Mouse (Mus musculus): ENCODE data around the gene Gm49450.
"Not testable (repeated sequence)": the region's sequence is repeated elsewhere in the genome, so short reads cannot be mapped to it uniquely, and the experiment has no call there.

Gene Gm49450

DNA sequence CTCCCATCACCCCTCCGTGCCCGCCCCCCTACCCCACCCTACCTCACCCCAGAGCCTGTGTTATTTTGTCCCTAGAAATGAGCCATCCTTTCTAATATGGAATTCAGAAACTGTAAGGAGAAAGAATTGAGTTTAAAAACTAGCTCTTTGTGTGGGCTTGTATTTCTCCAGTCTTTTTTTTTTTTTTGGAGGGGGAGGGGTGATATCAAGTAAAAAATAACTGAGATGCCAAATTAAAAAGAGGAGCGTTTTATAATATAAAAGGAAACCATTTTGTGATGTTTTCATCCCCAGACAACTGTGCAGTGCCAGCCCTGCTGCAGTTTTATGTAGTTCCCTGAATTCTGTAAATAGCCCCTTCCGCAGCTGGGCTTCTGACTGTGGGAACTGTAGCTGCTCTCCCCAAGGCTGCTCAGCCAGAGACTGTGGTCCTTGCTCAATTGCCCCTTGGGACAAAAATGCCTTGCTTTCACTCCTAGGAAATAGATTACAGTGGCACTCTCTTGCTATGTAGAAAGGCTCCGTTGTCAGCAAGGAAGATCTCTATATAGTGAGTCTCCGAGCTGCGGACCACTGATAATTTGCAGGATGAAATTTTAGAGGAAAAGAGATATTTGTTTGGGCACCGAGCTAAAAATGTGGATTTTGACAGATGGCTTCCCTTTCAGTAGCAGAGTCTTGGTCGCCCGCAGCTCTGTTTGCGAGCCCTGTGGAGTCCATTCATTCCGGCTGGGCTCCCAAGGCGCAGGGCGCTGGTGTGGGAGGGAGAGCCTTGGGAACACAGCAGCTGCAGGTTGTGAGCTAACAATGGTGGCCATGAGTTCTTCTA is 1.3 kb upstream of the Gm49450 start:
- DNase-seq: no peak

DNA sequence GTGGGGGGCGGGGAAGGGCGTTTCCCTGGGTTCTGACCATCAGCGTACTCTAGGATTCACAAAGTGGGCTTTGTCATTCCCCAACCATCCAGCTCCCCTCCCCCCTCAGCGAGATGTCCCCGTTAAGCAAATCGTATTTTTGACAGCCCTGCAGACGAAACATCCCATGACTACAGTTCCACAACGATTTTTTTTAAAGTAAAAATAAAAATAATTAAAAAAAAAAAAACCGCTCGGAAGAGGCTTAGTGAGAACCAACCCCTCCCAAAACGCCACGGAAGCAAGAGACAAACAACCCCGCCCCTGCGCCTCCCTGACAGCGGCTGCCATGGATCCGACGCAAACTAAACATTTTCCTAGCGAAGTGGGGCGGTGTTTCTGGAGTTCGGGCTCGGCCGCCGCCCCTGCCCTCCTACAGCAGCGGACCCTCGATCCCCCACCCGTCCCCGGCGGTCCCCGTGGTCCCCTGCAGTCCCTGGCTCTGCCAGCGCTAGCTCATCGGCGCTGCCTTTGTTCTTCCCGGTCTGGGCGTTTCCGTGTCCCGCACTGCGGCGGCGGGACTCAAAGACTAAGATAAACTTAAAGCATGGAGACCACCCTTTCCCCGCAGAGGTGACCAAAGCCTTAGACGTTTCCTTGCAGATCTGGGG is 475 bp downstream of the Gm49450 start:
- no peak for DNase-seq

DNA sequence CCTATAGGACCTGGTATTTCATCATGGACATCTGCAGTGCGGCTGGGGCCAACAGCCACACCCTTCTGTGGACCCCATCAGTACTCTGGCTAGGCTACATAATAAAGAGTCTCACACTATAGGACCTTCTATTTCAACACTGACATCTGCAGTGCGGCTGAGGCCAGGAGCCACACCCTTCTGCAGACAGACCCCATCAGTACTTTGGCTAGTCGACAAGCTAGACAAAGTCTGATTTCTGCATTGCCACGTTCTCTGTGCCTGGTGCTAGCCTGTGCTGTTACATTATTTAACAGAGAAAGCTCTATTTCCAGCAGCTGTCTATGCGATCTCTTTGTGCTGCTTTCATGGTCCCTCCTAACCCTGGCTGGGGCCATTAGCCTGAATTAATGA is 1.3 kb downstream of the Gm49450 start:
- no peak for DNase-seq

DNA sequence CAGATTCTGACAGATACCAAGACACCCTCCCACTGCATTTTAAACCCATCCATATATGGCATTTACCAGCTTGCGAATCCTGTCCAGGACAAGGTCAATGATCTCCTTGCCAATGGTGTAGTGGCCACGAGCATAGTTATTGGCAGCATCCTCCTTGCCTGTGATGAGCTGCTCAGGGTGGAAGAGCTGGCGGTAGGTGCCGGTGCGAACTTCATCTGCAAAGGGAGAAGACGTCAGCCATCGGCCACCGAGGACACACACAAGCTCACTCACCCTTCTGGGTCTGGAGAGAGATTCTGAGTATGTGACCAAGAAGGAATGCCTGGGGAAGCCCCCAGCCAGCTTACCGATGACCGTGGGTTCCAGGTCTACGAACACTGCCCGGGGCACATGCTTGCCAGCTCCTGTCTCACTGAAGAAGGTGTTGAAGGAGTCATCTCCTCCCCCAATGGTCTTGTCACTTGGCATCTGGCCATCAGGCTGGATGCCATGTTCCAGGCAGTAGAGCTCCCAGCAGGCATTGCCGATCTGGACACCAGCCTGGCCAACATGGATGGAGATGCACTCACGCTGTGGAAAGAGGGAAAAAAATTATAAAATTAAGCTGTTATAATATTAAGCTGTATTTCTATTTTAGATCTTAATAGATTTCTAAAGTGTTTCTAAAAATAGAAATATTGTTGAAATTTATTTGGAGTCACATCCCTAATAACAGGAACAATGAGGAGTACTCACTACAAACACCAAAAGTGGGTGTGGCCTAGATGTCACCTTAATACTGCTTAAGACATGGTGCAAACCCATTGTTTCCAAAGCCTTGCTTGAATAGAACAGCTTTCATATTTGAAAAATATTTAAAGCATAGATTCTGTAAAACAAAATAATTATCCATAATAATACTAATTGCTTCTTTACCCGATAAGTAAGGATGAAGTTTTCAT is 2.0 kb downstream of the Gm49450 start:
- not testable (repeated sequence) for DNase-seq

DNA sequence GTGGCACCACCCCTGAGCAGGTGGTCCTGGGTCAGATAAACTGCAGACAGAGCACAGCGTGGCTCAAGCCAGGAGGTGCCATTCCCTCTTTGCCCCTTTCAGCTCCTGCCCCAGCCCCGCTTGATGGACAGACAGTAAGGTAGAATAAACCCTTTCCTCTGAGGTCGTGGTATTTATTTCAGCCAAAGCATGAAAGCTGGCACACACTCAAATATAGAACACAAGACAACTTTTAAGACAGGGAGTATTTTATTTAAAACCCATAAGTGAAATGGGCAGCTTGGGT is 3.8 kb downstream of the Gm49450 start:
- DNase-seq: no peak

DNA sequence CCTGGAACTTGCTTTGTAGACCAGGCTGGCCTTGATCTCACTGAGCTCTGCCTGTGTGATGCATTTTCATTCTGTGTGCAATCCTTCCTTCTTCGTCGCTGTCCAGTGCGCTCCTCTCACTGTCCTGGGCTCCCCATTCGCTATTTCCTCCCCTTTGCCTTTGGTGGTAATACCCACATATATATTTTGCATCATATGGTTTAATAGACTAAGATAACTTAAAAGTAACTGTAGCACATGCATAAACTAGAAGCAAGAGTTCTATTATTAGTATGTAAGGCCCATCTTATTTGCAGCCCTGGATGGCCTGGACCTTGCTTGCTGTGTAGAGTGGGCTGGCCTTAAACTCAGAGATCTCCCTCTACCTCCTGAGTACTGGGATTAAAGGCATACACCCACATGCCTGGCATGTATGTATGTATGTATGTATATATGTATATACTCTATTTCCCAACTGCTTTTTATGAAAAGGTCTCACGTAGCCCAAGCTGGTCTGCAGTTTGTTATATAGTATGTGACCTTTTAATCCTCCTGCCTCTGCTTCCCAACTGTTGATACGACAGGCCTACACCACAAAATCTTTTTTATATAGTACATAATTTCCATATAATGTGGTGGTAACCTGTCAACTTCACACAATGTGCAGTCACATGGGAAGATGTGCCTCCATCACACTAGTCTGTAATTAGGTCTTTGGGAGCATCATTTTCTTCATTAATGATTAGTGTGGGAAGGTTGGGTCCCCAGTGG is 4.3 kb downstream of the Gm49450 start:
- no peak for DNase-seq

DNA sequence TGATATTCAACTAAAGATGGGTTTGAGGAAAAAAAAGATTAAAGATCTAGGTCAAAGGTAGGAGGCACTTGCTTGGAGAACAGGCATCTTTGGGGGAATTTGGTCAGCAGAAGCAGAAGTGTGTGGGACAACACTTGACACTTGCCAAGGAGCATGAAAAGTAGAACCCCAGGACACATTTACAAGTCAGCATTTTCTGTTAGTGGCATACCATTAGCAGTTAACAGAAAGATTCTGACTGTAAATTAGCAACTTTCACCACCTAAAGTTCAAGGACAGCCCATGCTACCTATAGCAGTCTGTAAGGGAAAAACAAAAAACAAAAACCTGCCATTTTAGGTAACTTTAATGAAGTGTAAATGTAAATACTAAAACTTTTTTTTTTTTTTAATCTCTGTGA is 5.0 kb downstream of the Gm49450 start:
- DNase-seq: no peak

DNA sequence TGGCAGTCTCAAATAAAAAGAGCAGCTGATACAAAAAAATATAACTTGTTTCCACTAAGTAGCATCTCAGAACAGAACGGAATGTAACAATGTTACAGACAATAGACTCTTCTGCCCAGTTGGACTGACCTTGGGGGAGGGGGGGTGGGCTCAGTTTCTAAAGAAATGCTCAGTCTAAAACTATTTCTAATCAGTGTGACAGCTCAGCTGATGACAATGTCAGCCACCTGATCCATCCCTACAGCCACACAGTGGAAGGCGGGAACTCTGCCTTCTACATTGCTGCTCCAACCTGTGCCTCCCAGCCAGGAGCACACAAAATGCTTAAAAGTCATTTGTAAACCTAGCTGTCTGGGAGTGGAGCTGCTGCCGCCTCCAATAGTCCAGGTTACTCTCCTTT is 5.5 kb downstream of the Gm49450 start:
- DNase-seq: no peak

DNA sequence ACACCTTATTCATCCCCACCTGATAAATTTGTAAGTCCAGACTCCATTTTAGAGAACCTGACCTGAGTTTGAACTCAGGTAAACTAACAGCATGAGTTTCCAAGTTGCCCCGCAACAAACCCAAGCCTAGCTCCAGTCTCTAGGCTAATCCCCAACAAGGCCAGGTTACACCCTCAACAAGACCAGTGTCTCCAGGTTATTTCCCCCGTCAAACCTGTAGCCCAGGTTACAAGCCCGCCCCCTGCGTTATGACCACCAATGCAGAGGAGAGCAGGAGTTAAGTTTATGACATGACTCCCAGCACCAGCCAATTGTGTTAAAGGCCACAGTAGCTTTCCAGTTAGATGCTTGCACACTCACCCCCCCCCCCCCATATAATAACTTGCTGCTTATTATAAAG is 10.2 kb downstream of the Gm49450 start:
- DNase-seq: no peak

DNA sequence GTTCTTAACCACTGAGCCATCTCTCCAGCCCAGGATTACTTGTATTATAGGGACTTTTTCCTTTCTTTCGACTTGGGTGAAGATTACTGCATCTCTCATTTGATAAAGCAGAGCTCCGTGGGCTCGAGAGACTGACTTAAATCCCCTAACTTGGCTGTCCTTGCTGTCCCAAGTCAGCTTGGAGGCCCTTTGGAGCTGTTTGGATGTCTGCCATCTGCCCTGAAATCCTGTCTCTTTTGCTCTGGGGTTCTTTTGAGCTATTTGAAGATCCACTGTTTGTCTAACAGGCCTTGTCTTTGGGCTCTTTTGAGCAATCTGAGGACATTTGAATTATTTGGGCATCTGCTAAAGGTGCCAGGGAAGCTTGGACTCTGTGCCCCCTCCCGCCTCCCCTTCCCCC is 11.3 kb downstream of the Gm49450 start:
- DNase-seq: no peak

DNA sequence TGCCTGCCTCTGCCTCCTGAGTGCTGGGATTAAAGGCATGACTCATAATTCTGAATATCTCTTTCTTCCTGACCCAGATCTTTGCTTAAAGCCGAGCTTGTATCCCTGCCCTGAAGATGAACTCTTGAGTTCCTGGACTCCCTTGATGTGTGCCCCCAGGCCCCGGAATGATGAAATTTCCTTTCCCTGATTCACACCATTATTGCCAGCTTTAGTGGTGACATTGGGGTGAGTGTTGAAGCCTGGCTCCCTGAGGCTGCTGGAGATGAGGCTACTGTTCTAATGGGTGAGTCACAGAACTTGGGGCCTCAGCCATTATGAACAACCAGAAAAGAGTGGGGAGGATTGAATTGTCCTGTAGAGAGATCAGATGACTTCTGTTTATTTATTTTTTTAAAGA is 11.8 kb downstream of the Gm49450 start:
- no peak for DNase-seq

DNA sequence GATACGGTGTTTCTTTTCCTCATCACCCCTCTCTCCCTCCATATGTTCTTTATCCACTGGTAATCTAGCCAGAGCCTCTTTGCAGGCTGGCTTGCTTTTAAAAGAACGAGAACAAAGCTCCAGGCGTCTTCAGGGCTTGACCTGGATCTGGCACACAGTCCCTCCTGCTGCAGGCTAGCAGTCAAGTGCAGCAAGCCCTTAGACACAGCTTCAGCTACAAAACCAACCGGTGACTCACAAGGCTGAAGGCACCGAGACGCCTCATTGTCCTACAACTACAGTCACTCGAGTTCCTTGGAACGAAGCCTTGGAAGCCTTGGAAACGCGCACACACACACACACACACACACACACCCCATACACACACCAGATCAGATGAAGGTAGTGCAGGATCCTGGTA is 12.5 kb downstream of the Gm49450 start:
- peak; percentile 39 for DNase-seq

DNA sequence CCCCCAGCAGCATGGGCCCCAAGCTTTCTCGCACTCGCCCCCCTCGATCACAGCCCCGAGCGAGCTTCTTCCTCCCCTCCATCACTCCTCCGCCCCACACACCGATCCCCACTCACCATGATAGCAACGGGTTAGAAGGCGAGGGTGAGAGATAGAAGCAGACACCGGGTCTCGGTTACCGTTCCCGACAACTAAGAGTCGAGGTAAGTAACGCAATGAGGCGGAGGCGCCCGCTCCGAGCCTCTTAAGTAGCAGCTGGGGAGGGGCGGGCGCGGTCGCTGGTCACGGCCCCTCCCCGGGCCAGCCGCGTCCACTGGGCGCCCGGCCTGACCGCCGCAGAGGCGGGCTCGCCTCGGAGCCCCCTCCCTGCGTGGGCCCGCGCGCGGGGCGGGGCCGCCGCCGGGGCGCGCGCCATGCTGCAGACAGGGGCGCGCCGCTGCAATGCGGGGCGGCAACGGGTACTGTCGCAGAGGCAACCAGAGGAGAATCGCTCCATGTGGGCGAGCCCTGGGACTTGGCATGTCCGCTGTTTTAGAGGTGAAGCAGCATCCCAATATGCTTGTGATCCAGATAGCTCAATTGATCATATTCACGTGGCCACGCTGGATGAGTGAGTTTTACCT is 19.0 kb downstream of the Gm49450 start, which contains the start of gene Tuba1b:
Gene Tuba1b, minus strand, starts transcription at position 349 of the 623 bp plus-strand sequence.
- peak; percentile 92 for DNase-seq

DNA sequence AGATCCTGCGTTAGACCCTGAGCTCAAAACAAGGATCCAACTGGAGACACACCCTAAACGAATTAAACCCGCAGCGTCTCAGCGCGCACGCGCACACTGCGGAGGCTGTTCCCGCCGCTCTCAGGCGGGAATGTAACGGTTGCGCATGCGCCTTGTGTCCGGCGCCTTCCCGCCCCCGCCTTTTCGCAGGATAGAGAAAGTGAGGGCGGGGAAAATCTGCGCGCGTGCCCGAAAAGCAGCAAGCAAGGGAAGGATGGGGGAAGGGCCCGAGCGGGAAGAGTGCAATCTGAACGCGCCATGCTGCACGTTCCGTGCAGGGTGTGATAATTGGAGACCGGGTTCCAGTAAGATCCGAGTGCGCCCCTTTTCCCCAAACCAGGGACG is 19.5 kb downstream of the Gm49450 start:
- peak; percentile 97 for DNase-seq

DNA sequence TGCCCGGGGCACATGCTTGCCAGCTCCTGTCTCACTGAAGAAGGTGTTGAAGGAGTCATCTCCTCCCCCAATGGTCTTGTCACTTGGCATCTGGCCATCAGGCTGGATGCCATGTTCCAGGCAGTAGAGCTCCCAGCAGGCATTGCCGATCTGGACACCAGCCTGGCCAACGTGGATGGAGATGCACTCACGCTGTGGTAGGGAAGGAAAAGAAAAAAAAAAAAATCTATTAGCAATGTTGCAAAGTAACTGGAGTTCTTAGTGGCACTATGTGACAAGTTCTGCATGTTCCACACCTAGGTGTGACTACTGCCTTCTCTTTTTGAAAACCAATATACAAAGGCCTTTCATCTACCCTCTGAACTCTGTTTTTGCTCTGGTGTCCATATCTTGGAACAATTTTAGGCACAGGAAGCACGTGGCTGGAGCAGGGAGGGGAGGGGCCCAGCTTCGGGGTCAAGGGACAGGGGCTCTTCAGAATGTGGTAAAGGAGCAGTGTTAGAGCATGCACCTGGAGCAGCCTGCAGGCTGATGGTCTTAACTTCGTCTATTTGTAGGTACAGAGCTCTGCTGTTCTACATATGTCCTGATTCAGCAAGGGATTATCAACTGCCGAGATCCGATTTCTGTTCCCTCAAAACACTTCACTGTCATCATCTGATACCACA is 20.2 kb downstream of the Gm49450 start:
- peak; percentile 42 for DNase-seq

DNA sequence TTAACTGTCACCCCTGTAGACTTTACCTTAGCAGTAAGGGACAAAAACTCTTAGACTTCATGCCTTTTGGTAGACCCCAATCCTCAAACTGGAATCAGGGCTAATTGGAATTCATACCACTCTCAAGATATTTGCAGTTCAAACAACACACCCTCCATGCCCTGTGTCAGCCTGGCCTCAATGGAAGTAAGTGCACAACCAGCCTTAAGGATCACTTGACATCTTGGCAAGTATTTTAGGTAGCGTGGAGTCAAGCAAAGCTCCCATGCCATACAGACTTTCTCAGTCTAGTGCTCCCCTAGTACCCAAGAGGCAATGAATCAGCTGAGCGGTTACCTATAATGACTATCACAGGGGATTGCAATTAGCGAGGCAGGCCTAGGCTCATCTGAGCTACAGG is 22.4 kb downstream of the Gm49450 start:
- no peak for DNase-seq

DNA sequence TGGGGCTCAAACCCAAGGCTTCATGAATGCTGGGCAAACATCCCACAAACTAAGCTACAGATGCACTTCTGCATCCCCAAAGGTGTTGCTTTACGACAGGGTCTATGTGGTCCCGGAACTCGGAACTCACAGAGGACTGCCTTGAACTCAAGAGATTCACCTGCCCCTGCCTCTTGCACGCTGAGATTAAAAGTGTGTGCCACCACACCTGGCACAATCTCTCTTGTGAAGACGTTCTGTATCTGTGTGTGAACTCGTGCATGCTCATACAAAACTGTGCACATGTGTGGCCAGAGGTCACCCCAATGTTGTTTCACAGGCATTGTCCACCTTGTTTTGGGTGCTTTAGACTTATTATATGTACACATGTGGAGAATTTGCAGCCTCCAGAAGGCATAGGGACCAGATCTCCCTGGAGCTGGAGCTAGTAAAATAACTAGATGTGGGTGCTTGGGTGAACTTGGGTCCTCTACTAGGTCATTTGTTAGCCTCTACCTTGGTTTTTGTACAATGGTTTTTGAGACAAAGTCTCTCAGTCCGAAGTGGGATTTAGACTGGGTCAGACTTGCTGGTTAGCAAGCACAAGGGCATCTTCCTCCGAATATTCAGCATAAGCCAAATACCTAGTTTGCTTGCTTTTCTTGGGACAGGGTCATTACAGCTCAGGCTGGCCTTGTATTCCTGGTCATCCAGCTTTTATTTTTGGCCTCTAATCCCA is 23.2 kb downstream of the Gm49450 start:
- no peak for DNase-seq

DNA sequence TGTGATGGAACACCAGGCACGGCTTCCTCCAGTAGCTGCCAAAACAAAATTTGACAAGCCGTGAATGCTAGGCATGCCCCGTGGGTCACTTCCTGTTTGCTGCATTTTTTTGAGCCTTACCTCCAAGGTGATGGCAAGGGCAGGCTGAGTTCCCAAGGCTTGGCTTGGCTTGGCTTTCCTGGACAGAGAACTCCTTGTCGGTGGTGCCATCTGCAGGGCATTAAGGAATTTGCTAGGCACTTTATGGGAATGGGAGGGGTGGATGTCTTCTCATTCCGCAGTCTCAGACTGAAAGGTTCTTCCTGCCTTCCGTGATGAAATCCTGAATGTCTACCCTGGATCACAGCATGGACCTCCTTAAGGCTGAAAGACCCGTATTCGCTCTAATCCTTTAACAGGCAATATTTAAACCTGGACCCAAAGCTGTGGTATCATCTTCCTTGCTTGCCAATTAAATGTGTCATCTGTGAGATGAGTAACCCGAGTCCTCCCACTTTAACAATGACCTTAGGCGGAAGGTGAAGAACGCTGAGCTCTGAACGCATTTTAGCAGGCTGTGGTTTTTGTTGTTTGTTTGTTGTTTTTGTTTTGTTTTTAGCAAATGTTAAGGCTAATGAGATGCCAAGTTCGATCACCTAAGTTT is 24.6 kb downstream of the Gm49450 start:
- DNase-seq: peak; percentile 76

DNA sequence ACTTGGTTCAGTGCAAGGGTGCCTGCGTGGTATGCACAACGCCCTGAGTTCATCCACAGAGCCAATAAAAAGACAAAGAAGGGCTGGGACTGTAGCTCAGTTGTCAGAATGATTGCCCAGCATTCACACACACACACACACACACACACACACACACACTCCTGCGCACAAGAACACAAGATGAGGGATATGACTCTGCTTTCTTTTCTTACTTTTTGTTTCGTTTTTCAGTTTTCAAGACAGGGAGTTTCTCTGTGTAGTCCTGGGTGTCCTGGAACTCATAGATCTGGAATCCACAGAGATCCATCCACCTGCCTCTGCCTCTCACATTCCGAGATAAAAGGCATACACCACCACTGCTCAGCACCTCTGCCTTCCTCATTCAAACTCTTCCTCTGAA is 25.8 kb downstream of the Gm49450 start:
- no peak for DNase-seq

DNA sequence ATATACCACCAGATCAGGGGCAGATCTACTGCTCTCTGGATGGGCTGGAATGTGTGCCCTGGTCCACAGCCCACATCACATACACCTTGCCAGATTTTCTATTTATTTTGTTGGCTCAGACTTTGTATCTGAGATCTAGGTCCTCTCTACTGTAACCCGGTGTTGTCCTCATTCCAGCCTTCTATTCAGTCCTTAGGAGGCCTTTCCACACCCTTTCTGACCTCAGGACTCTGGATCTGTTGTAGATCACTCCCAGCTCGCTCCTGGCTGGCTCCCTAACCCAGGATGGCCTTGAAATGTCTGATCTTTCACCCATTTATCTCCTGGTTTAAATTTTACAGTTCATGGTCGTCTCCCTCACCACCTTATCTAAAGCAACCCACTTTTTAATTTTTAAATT is 28.7 kb downstream of the Gm49450 start:
- no peak for DNase-seq
